Mouse (Mus musculus): ENCODE data around the gene Emc9. TPM values are rescaled to one million over a fixed set of nuclear protein-coding genes. Genes with fewer than 3 reads are reported as not detected.

Emc9 gene
- 14.8 and 19.1 TPM in 2 replicates for polyA plus RNA-seq (2015; fragmentation: Nextera tagmentation; extraction: Ambion mirVana)

GRCm38 (mm10) chr14:55584702-55585565 lies at the start of gene Emc9:
Gene Emc9, minus strand, starts transcription at chr14:55585302.
- Histone ChIP-seq H3K4me1 (peaks cover 25% of the 10 kb centered on the region), H3K4me2 (peak within 1 kb of the TSS; percentile 78), H3K27me3 (replicated peaks) (no peaks in the 10 kb centered on the region), H3K4me3 (peak within 1 kb of the TSS; percentile 61), H3K36me3 (peaks cover 59% of the 10 kb centered on the region), H3K27ac (replicated peaks) (peak within 1 kb of the TSS; percentile 69), H3K9ac (peak within 1 kb of the TSS; percentile 81), H3K9me3 (no peaks in the 10 kb centered on the region)
- WGBS: 2% methylated on average over 43 of the region's 43 CpGs
- ATAC-seq (ENCODE audit: extremely low read depth, insufficient number of reproducible peaks, low FRiP score, low TSS enrichment): peak; percentile 64; the same call in 1 of the 2 replicates

- H3K4me1 ChIP-seq: peaks cover 10% of the 10 kb centered on the region
- H3K9me3 ChIP-seq: no peaks in the 10 kb centered on the region
- no peak overlapping the region for H3K4me3 ChIP-seq
- H3K4me2 ChIP-seq: no peak overlapping the region
- 47% methylated on average over 5 of the region's 5 CpGs for WGBS
- ATAC-seq (ENCODE audit: extremely low read depth, insufficient number of reproducible peaks, low FRiP score, low TSS enrichment): no peak
- no peak overlapping the region for H3K27ac ChIP-seq (replicated peaks)
- peaks cover 100% of the 10 kb centered on the region for H3K36me3 ChIP-seq
- no peaks in the 10 kb centered on the region for H3K27me3 ChIP-seq (replicated peaks)
- no peak overlapping the region for H3K9ac ChIP-seq
These were observed 44.2 kb upstream of the Emc9 start for GRCm38 (mm10) chr14:55629312-55629711.

GRCm38 (mm10) chr14:55628077-55628827 lies 43.1 kb upstream of the Emc9 start:
- Histone ChIP-seq H3K4me3 (no peak overlapping the region), H3K27ac (replicated peaks) (no peak overlapping the region), H3K9ac (no peak overlapping the region), H3K27me3 (replicated peaks) (no peaks in the 10 kb centered on the region), H3K36me3 (peaks cover 93% of the 10 kb centered on the region), H3K9me3 (no peaks in the 10 kb centered on the region), H3K4me1 (peaks cover 6% of the 10 kb centered on the region), H3K4me2 (no peak overlapping the region)
- WGBS: 86% methylated on average over 27 of the region's 27 CpGs
- ATAC-seq (ENCODE audit: extremely low read depth, insufficient number of reproducible peaks, low FRiP score, low TSS enrichment): no peak

- Histone ChIP-seq H3K27ac (replicated peaks) (no peak overlapping the region), H3K4me1 (peaks cover 20% of the 10 kb centered on the region), H3K9ac (peak overlapping the region; percentile 73), H3K9me3 (no peaks in the 10 kb centered on the region), H3K27me3 (replicated peaks) (no peaks in the 10 kb centered on the region), H3K4me3 (peak overlapping the region; percentile 46), H3K36me3 (peaks cover 8% of the 10 kb centered on the region; the same call in 1 of the 2 replicates), H3K4me2 (peak overlapping the region; percentile 66)
- WGBS: 28% methylated on average over 22 of the region's 22 CpGs
- no peak for ATAC-seq (ENCODE audit: extremely low read depth, insufficient number of reproducible peaks, low FRiP score, low TSS enrichment)
These were observed 33.5 kb upstream of the Emc9 start for GRCm38 (mm10) chr14:55618486-55619195.

GRCm38 (mm10) chr14:55617822-55618221 lies 32.7 kb upstream of the Emc9 start, which contains the start of gene Rec8:
Gene Rec8, plus strand, starts transcription at chr14:55618037.
- Histone ChIP-seq H3K27me3 (replicated peaks) (no peaks in the 10 kb centered on the region), H3K9ac (peak within 1 kb of the TSS; percentile 73), H3K9me3 (no peaks in the 10 kb centered on the region), H3K4me2 (peak within 1 kb of the TSS; percentile 66), H3K4me3 (peak within 1 kb of the TSS; percentile 46), H3K4me1 (peaks cover 29% of the 10 kb centered on the region), H3K27ac (replicated peaks) (peak within 1 kb of the TSS; percentile 42), H3K36me3 (peaks cover 2% of the 10 kb centered on the region; the same call in 1 of the 2 replicates)
- 12% methylated on average over 21 of the region's 21 CpGs for whole genome bisulfite sequencing
- ATAC-seq (ENCODE audit: extremely low read depth, insufficient number of reproducible peaks, low FRiP score, low TSS enrichment): peak; percentile 73

- no peaks in the 10 kb centered on the region for H3K9me3 ChIP-seq
- peak overlapping the region; percentile 42 for H3K27ac ChIP-seq (replicated peaks)
- 81% methylated on average over 2 of the region's 2 CpGs for whole genome bisulfite sequencing
- H3K9ac ChIP-seq: no peak overlapping the region
- peaks cover 36% of the 10 kb centered on the region for H3K4me1 ChIP-seq
- ATAC-seq (ENCODE audit: extremely low read depth, insufficient number of reproducible peaks, low FRiP score, low TSS enrichment): no peak
- no peak overlapping the region for H3K4me3 ChIP-seq
- no peaks in the 10 kb centered on the region for H3K27me3 ChIP-seq (replicated peaks)
- H3K36me3 ChIP-seq: no peaks in the 10 kb centered on the region
- no peak overlapping the region for H3K4me2 ChIP-seq
These were observed 31.7 kb upstream of the Emc9 start for GRCm38 (mm10) chr14:55616844-55617243.

GRCm38 (mm10) chr14:55615876-55616275 lies 30.8 kb upstream of the Emc9 start:
- 59% methylated on average over 2 of the region's 2 CpGs for WGBS
- ATAC-seq (ENCODE audit: extremely low read depth, insufficient number of reproducible peaks, low FRiP score, low TSS enrichment): no peak
- no peak overlapping the region for H3K4me3 ChIP-seq

GRCm38 (mm10) chr14:55614565-55615178 lies 29.6 kb upstream of the Emc9 start:
- WGBS: 48% methylated on average over 7 of the region's 7 CpGs
- Histone ChIP-seq H3K4me3 (no peak overlapping the region), H3K27ac (replicated peaks) (no peak overlapping the region)

More at GRCm38 (mm10) chr14:55615876-55616275, 30.8 kb upstream of the Emc9 start:
- no peak overlapping the region for H3K27ac ChIP-seq (replicated peaks)
- no peak overlapping the region for H3K9ac ChIP-seq
- no peaks in the 10 kb centered on the region for H3K27me3 ChIP-seq (replicated peaks)
- H3K4me2 ChIP-seq: no peak overlapping the region
- peaks cover 36% of the 10 kb centered on the region for H3K4me1 ChIP-seq
- H3K36me3 ChIP-seq: no peaks in the 10 kb centered on the region
- H3K9me3 ChIP-seq: no peaks in the 10 kb centered on the region

GRCm38 (mm10) chr14:55613346-55613745 lies 28.2 kb upstream of the Emc9 start:
- H3K9ac ChIP-seq: no peak overlapping the region
- no peak overlapping the region for H3K27ac ChIP-seq (replicated peaks)
- H3K4me2 ChIP-seq: no peak overlapping the region
- no peak overlapping the region for H3K4me3 ChIP-seq
- H3K27me3 ChIP-seq (replicated peaks): no peaks in the 10 kb centered on the region
- peaks cover 23% of the 10 kb centered on the region for H3K36me3 ChIP-seq
- H3K4me1 ChIP-seq: peaks cover 30% of the 10 kb centered on the region
- WGBS: 24% methylated on average over 6 of the region's 6 CpGs
- no peaks in the 10 kb centered on the region for H3K9me3 ChIP-seq
- no peak for ATAC-seq (ENCODE audit: extremely low read depth, insufficient number of reproducible peaks, low FRiP score, low TSS enrichment)

More at GRCm38 (mm10) chr14:55614565-55615178, 29.6 kb upstream of the Emc9 start:
- Histone ChIP-seq H3K4me2 (no peak overlapping the region), H3K36me3 (peaks cover 10% of the 10 kb centered on the region), H3K9ac (no peak overlapping the region), H3K27me3 (replicated peaks) (no peaks in the 10 kb centered on the region), H3K9me3 (no peaks in the 10 kb centered on the region), H3K4me1 (peaks cover 36% of the 10 kb centered on the region)
- ATAC-seq (ENCODE audit: extremely low read depth, insufficient number of reproducible peaks, low FRiP score, low TSS enrichment): no peak

GRCm38 (mm10) chr14:55608339-55608738 lies 23.2 kb upstream of the Emc9 start:
- WGBS: 92% methylated on average over 6 of the region's 6 CpGs
- Histone ChIP-seq H3K9ac (no peak overlapping the region), H3K36me3 (peaks cover 61% of the 10 kb centered on the region), H3K4me3 (no peak overlapping the region), H3K27ac (replicated peaks) (no peak overlapping the region), H3K4me1 (peaks cover 29% of the 10 kb centered on the region), H3K9me3 (no peaks in the 10 kb centered on the region), H3K27me3 (replicated peaks) (no peaks in the 10 kb centered on the region), H3K4me2 (no peak overlapping the region)
- ATAC-seq (ENCODE audit: extremely low read depth, insufficient number of reproducible peaks, low FRiP score, low TSS enrichment): no peak

Data from heart, embryonic 13.5 days (tissue).